Mouse (Mus musculus): ENCODE measurements around the gene Cox17.

Gene Cox17

GRCm38 (mm10) chr16:38394191-38394618 lies 47.4 kb downstream of the Cox17 start:
- no peak for DNase-seq (ENCODE audit: low spot score in 2 of 2)

GRCm38 (mm10) chr16:38395060-38395730 lies 48.4 kb downstream of the Cox17 start:
- no peak for DNase-seq (ENCODE audit: low spot score in 2 of 2)

- DNase-seq (ENCODE audit: low spot score in 2 of 2) = peak in 1 of 2 experiments; percentile 39
Measured at GRCm38 (mm10) chr16:38396155-38396554, 49.4 kb downstream of the Cox17 start.

GRCm38 (mm10) chr16:38398266-38398665 lies 51.5 kb downstream of the Cox17 start:
- DNase-seq (ENCODE audit: low spot score in 2 of 2) = no peak

- DNase-seq (ENCODE audit: low spot score in 2 of 2) = no peak
Measured at GRCm38 (mm10) chr16:38399076-38399475, 52.3 kb downstream of the Cox17 start.

GRCm38 (mm10) chr16:38399531-38400231 lies 52.9 kb downstream of the Cox17 start:
- peak; percentile 72 to 76 for DNase-seq (ENCODE audit: low spot score in 2 of 2)

- DNase-seq (ENCODE audit: low spot score in 2 of 2) = no peak
Measured at GRCm38 (mm10) chr16:38400311-38400960, 53.6 kb downstream of the Cox17 start.

GRCm38 (mm10) chr16:38401468-38401867 lies 54.7 kb downstream of the Cox17 start:
- DNase-seq (ENCODE audit: low spot score in 2 of 2) = no peak

All from spleen, postnatal 36 days (tissue).